Mouse (Mus musculus): ENCODE measurements around the gene Uba7. TPM values are rescaled to one million over a fixed set of nuclear protein-coding genes. Genes with fewer than 3 reads are reported as not detected.

Gene Uba7
- polyA plus RNA-seq, 1 experiment = 0.52 TPM

DNA sequence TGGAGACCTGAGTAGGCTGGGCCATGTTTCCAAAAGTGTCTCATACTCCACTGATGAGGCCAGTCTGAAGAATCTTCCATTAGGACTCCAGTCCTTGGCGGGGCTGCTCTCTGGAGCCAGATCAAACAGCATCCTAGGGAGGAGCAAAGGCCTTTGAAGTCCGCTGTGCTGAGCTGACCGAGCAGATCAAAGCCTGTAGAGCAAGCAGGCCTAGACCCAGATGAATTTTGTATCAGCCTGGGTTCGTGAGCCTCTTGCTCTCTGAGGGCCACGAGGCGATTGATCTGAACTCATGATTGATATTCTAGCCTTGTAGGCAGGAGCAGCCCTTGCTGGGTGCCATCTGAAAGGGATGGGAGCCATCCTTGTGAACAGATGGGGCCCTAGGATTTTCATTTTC lies 15.4 kb upstream of the Uba7 start:
- TF ChIP-seq EP300 (IDR thresholded peaks at IDR 0.05; ENCODE audit: insufficient read depth, low read depth, low read length) (no peak), CTCF (IDR thresholded peaks at IDR 0.05; ENCODE audit: low read depth, low read length) (no peak), POLR2A (IDR thresholded peaks at IDR 0.05; ENCODE audit: insufficient read depth, low read length) (no peak)
- Histone ChIP-seq H3K9ac (ENCODE audit: low read depth, poor library complexity, severe bottlenecking) (no peak overlapping the region), H3K4me3 (ENCODE audit: low read depth, low read length) (no peak overlapping the region), H3K4me1 (ENCODE audit: control insufficient read depth, insufficient read depth, low read length) (peaks cover 5% of the 10 kb centered on the region), H3K36me3 (ENCODE audit: control insufficient read depth, insufficient read depth, low read length, poor library complexity, severe bottlenecking) (no peaks in the 10 kb centered on the region), H3K27ac (ENCODE audit: insufficient read depth, low read length) (no peak overlapping the region), H3K9me3 (replicated peaks; ENCODE audit: control insufficient read depth, insufficient read depth, low read length, poor library complexity, severe bottlenecking) (no peaks in the 10 kb centered on the region), H3K27me3 (ENCODE audit: control insufficient read depth, insufficient read depth, low read length, poor library complexity, severe bottlenecking) (no peaks in the 10 kb centered on the region)

DNA sequence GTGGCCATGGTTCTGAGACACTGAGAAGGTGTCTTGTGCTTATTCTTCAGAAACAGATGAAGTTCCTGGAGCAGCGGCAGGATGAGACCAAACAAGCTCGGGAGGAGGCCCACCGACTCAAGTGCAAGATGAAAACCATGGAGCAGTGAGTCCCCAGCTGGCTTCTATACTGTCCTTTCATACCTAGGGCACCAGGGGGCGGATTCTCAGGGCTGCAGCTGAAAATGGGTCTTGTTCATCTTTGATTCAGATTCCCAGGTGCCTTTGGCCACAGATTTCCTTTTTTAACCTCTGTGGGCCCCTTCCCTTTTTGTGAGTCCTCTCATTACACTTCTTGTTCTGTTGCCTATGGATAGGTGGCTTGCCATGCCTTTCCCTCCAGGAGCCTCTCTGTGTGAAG lies 14.4 kb upstream of the Uba7 start:
- TF ChIP-seq POLR2A (IDR thresholded peaks at IDR 0.05; ENCODE audit: insufficient read depth, low read length) (no peak), EP300 (IDR thresholded peaks at IDR 0.05; ENCODE audit: insufficient read depth, low read depth, low read length) (no peak), CTCF (IDR thresholded peaks at IDR 0.05; ENCODE audit: low read depth, low read length) (no peak)
- Histone ChIP-seq H3K27me3 (ENCODE audit: control insufficient read depth, insufficient read depth, low read length, poor library complexity, severe bottlenecking) (no peaks in the 10 kb centered on the region), H3K27ac (ENCODE audit: insufficient read depth, low read length) (no peak overlapping the region), H3K4me1 (ENCODE audit: control insufficient read depth, insufficient read depth, low read length) (peaks cover 5% of the 10 kb centered on the region), H3K9ac (ENCODE audit: low read depth, poor library complexity, severe bottlenecking) (no peak overlapping the region), H3K36me3 (ENCODE audit: control insufficient read depth, insufficient read depth, low read length, poor library complexity, severe bottlenecking) (no peaks in the 10 kb centered on the region), H3K4me3 (ENCODE audit: low read depth, low read length) (no peak overlapping the region), H3K9me3 (replicated peaks; ENCODE audit: control insufficient read depth, insufficient read depth, low read length, poor library complexity, severe bottlenecking) (no peaks in the 10 kb centered on the region)

DNA sequence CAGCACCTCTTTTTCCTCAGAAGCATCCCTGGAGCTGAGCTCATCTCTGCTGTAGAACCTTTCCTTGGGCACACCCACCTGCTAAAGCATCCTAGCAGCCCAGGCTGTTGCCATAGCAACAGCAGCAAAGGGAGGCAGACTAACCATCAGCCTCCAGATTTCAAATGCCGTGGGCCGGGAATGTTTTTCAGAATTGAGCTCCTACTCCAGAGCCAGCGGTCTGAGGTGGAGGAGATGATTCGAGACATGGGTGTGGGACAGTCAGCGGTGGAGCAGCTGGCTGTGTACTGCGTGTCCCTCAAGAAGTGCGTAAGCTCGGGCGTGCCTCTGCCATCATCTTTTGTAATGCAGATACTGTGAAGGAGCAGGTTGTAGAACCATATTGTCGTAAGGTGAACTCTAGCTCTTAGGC lies 13.9 kb upstream of the Uba7 start:
- H3K36me3 ChIP-seq (ENCODE audit: control insufficient read depth, insufficient read depth, low read length, poor library complexity, severe bottlenecking) = no peaks in the 10 kb centered on the region
- TF ChIP-seq EP300 (IDR thresholded peaks at IDR 0.05; ENCODE audit: insufficient read depth, low read depth, low read length) (peak; percentile 67), CTCF (IDR thresholded peaks at IDR 0.05; ENCODE audit: low read depth, low read length) (no peak)
- H3K4me3 ChIP-seq (ENCODE audit: low read depth, low read length) = no peak overlapping the region
- no peak overlapping the region for H3K9ac ChIP-seq (ENCODE audit: low read depth, poor library complexity, severe bottlenecking)
- no peak overlapping the region for H3K27ac ChIP-seq (ENCODE audit: insufficient read depth, low read length)
- no peaks in the 10 kb centered on the region for H3K9me3 ChIP-seq (replicated peaks; ENCODE audit: control insufficient read depth, insufficient read depth, low read length, poor library complexity, severe bottlenecking)
- peaks cover 5% of the 10 kb centered on the region for H3K4me1 ChIP-seq (ENCODE audit: control insufficient read depth, insufficient read depth, low read length)
- no peaks in the 10 kb centered on the region for H3K27me3 ChIP-seq (ENCODE audit: control insufficient read depth, insufficient read depth, low read length, poor library complexity, severe bottlenecking)

DNA sequence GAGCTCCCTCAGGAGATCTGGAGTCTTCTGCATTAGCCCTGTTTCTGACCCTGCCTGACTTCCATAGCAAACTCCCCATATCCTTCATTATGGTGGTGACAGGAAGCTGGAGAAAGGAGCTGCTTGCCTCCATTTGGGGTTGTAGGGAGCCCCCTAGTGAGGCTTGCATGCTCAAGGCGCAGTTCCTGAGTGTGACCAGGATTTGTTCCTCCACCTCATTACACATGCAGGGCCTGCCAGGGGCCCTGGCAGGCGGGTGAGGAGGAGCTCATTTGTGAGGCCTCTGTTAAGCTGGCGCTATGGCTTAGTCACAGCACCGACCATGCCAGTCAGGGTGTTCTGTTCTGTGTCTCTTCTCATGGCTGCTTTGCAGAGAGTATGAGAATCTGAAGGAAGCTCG lies 13.4 kb upstream of the Uba7 start:
- TF ChIP-seq POLR2A (IDR thresholded peaks at IDR 0.05; ENCODE audit: insufficient read depth, low read length) (no peak), CTCF (IDR thresholded peaks at IDR 0.05; ENCODE audit: low read depth, low read length) (peak; percentile 52), EP300 (IDR thresholded peaks at IDR 0.05; ENCODE audit: insufficient read depth, low read depth, low read length) (no peak)
- H3K27ac ChIP-seq (ENCODE audit: insufficient read depth, low read length) = peak overlapping the region; percentile 14; the same call in 1 of the 2 replicates
- H3K9ac ChIP-seq (ENCODE audit: low read depth, poor library complexity, severe bottlenecking) = no peak overlapping the region
- H3K4me3 ChIP-seq (ENCODE audit: low read depth, low read length) = no peak overlapping the region
- H3K36me3 ChIP-seq (ENCODE audit: control insufficient read depth, insufficient read depth, low read length, poor library complexity, severe bottlenecking) = no peaks in the 10 kb centered on the region
- H3K4me1 ChIP-seq (ENCODE audit: control insufficient read depth, insufficient read depth, low read length) = peaks cover 5% of the 10 kb centered on the region
- no peaks in the 10 kb centered on the region for H3K9me3 ChIP-seq (replicated peaks; ENCODE audit: control insufficient read depth, insufficient read depth, low read length, poor library complexity, severe bottlenecking)
- H3K27me3 ChIP-seq (ENCODE audit: control insufficient read depth, insufficient read depth, low read length, poor library complexity, severe bottlenecking) = no peaks in the 10 kb centered on the region

DNA sequence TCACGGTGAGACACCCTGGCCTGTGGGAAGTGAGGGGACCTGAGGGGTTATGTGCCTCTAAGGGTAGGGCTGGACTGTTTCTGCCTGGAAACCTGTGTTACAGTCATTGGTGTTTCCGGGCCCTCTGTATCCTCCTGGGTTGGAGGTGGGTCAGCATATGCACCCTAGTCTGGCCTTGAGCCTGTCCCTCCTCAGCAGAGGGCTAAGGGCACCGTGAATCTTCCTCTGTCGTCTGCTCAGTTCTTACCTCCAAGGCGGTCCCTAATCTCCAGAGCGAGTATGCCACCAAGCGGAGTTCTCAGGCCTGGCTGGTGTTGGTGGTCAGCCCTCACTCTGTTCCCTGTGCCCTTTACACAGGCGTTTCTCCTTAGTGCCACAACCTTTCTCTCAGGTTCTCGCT lies 12.4 kb upstream of the Uba7 start:
- H3K27ac ChIP-seq (ENCODE audit: insufficient read depth, low read length) = no peak overlapping the region
- H3K4me1 ChIP-seq (ENCODE audit: control insufficient read depth, insufficient read depth, low read length) = peaks cover 5% of the 10 kb centered on the region
- H3K27me3 ChIP-seq (ENCODE audit: control insufficient read depth, insufficient read depth, low read length, poor library complexity, severe bottlenecking) = no peaks in the 10 kb centered on the region
- H3K9me3 ChIP-seq (replicated peaks; ENCODE audit: control insufficient read depth, insufficient read depth, low read length, poor library complexity, severe bottlenecking) = no peaks in the 10 kb centered on the region
- H3K9ac ChIP-seq (ENCODE audit: low read depth, poor library complexity, severe bottlenecking) = no peak overlapping the region
- no peaks in the 10 kb centered on the region for H3K36me3 ChIP-seq (ENCODE audit: control insufficient read depth, insufficient read depth, low read length, poor library complexity, severe bottlenecking)
- H3K4me3 ChIP-seq (ENCODE audit: low read depth, low read length) = no peak overlapping the region
- no peak for TF ChIP-seq CTCF (IDR thresholded peaks at IDR 0.05; ENCODE audit: low read depth, low read length)
- TF ChIP-seq POLR2A (IDR thresholded peaks at IDR 0.05; ENCODE audit: insufficient read depth, low read length) = no peak
- no peak for TF ChIP-seq EP300 (IDR thresholded peaks at IDR 0.05; ENCODE audit: insufficient read depth, low read depth, low read length)

DNA sequence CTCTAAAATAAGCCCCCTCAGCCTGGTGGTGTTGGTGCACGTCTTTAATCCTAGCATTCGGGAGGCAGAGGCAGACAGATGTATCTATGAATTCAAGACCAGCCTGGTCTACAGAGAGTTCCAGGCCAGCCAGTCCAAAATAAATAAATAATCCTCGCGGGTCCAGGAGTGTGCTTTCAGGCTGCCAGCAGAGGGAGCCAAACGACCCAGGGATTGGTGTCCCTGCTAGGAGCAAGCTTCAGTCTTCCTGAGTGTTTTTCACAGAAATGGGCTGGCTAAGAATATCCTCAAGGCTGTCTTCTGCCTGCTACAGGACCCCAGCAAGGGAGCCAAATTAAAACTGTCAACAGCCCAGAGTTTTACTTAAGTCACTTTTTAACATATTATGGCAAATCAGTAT lies 11.6 kb upstream of the Uba7 start:
- TF ChIP-seq POLR2A (IDR thresholded peaks at IDR 0.05; ENCODE audit: insufficient read depth, low read length) = no peak
- peak; percentile 95 for TF ChIP-seq CTCF (IDR thresholded peaks at IDR 0.05; ENCODE audit: low read depth, low read length)
- no peak for TF ChIP-seq EP300 (IDR thresholded peaks at IDR 0.05; ENCODE audit: insufficient read depth, low read depth, low read length)
- H3K27ac ChIP-seq (ENCODE audit: insufficient read depth, low read length) = no peak overlapping the region
- H3K36me3 ChIP-seq (ENCODE audit: control insufficient read depth, insufficient read depth, low read length, poor library complexity, severe bottlenecking) = no peaks in the 10 kb centered on the region
- no peak overlapping the region for H3K4me3 ChIP-seq (ENCODE audit: low read depth, low read length)
- H3K9ac ChIP-seq (ENCODE audit: low read depth, poor library complexity, severe bottlenecking) = no peak overlapping the region
- H3K4me1 ChIP-seq (ENCODE audit: control insufficient read depth, insufficient read depth, low read length) = peaks cover 5% of the 10 kb centered on the region
- H3K9me3 ChIP-seq (replicated peaks; ENCODE audit: control insufficient read depth, insufficient read depth, low read length, poor library complexity, severe bottlenecking) = no peaks in the 10 kb centered on the region
- H3K27me3 ChIP-seq (ENCODE audit: control insufficient read depth, insufficient read depth, low read length, poor library complexity, severe bottlenecking) = no peaks in the 10 kb centered on the region
